Mouse (Mus musculus): ENCODE results near the gene Cox15. TPM values are rescaled to one million over a fixed set of nuclear protein-coding genes. Genes with fewer than 3 reads are reported as not detected.
A peak's percentile ranks its signal among the peaks of the same experiment; 100 is the strongest.

Gene Cox15
- polyA plus RNA-seq (2015; fragmentation: Nextera tagmentation; extraction: Ambion mirVana) = 12.9 and 14.7 TPM in 2 replicates

GRCm38 (mm10) chr19:43752489-43753225 lies at the start of gene Cox15, which contains the start of gene Cutc:
Gene Cox15, minus strand, starts transcription at chr19:43753000.
Gene Cutc, plus strand, starts transcription at chr19:43752996.
- H3K4me3 ChIP-seq = peak within 1 kb of the TSS; percentile 69
- peak; percentile 94 for ATAC-seq (ENCODE audit: low read depth)
- H3K27me3 ChIP-seq = no peaks in the 10 kb centered on the region
- H3K4me2 ChIP-seq = peak within 1 kb of the TSS; percentile 65
- H3K36me3 ChIP-seq = peaks cover 29% of the 10 kb centered on the region
- 1% methylated on average over 61 of the region's 62 CpGs for WGBS
- H3K27ac ChIP-seq (replicated peaks) = peak within 1 kb of the TSS; percentile 97
- no peaks in the 10 kb centered on the region for H3K9me3 ChIP-seq
- peak within 1 kb of the TSS; percentile 82 for H3K9ac ChIP-seq
- H3K4me1 ChIP-seq (replicated peaks) = peaks cover 19% of the 10 kb centered on the region

- Histone ChIP-seq H3K27ac (replicated peaks) (no peak overlapping the region), H3K4me3 (no peak overlapping the region), H3K27me3 (no peaks in the 10 kb centered on the region), H3K36me3 (no peaks in the 10 kb centered on the region), H3K4me1 (replicated peaks) (no peaks in the 10 kb centered on the region), H3K4me2 (no peak overlapping the region), H3K9me3 (no peaks in the 10 kb centered on the region), H3K9ac (no peak overlapping the region)
- 78% methylated on average over 9 of the region's 9 CpGs for WGBS
- ATAC-seq (ENCODE audit: low read depth) = no peak
These were observed 48.7 kb upstream of the Cox15 start for GRCm38 (mm10) chr19:43801427-43802051.

- no peak overlapping the region for H3K27ac ChIP-seq (replicated peaks)
- no peak for ATAC-seq (ENCODE audit: low read depth)
- no peak overlapping the region for H3K4me2 ChIP-seq
- H3K36me3 ChIP-seq = no peaks in the 10 kb centered on the region
- no peak overlapping the region for H3K9ac ChIP-seq
- H3K9me3 ChIP-seq = no peaks in the 10 kb centered on the region
- no peaks in the 10 kb centered on the region for H3K4me1 ChIP-seq (replicated peaks)
- no peak overlapping the region for H3K4me3 ChIP-seq
- H3K27me3 ChIP-seq = no peaks in the 10 kb centered on the region
- WGBS = 84% methylated on average over 5 of the region's 5 CpGs
These were observed 44.4 kb upstream of the Cox15 start for GRCm38 (mm10) chr19:43797216-43797615.

- H3K9me3 ChIP-seq = no peaks in the 10 kb centered on the region
- H3K4me3 ChIP-seq = no peak overlapping the region
- H3K27ac ChIP-seq (replicated peaks) = no peak overlapping the region
- no peak for ATAC-seq (ENCODE audit: low read depth)
- H3K4me1 ChIP-seq (replicated peaks) = no peaks in the 10 kb centered on the region
- no peak overlapping the region for H3K9ac ChIP-seq
- WGBS = 87% methylated on average over 8 of the region's 8 CpGs
- no peak overlapping the region for H3K4me2 ChIP-seq
- no peaks in the 10 kb centered on the region for H3K36me3 ChIP-seq
- no peaks in the 10 kb centered on the region for H3K27me3 ChIP-seq
These were observed 42.7 kb upstream of the Cox15 start for GRCm38 (mm10) chr19:43795511-43795910.

GRCm38 (mm10) chr19:43793951-43794350 lies 41.2 kb upstream of the Cox15 start:
- Histone ChIP-seq H3K36me3 (no peaks in the 10 kb centered on the region), H3K27ac (replicated peaks) (no peak overlapping the region), H3K9ac (no peak overlapping the region), H3K4me1 (replicated peaks) (no peaks in the 10 kb centered on the region), H3K9me3 (no peaks in the 10 kb centered on the region), H3K4me2 (no peak overlapping the region), H3K4me3 (no peak overlapping the region), H3K27me3 (no peaks in the 10 kb centered on the region)
- 93% methylated on average over 1 of the region's 1 CpGs for WGBS
- no peak for ATAC-seq (ENCODE audit: low read depth)

- WGBS = 94% methylated on average over 4 of the region's 4 CpGs
- H3K9me3 ChIP-seq = no peaks in the 10 kb centered on the region
These were observed 39.7 kb upstream of the Cox15 start for GRCm38 (mm10) chr19:43792537-43792936.

GRCm38 (mm10) chr19:43789817-43790216 lies 37.0 kb upstream of the Cox15 start:
- Histone ChIP-seq H3K4me2 (no peak overlapping the region), H3K9me3 (no peaks in the 10 kb centered on the region), H3K4me3 (no peak overlapping the region), H3K27ac (replicated peaks) (no peak overlapping the region), H3K27me3 (no peaks in the 10 kb centered on the region), H3K9ac (no peak overlapping the region), H3K36me3 (no peaks in the 10 kb centered on the region), H3K4me1 (replicated peaks) (no peaks in the 10 kb centered on the region)
- 91% methylated on average over 7 of the region's 7 CpGs for WGBS
- no peak for ATAC-seq (ENCODE audit: low read depth)

More at GRCm38 (mm10) chr19:43792537-43792936, 39.7 kb upstream of the Cox15 start:
- no peaks in the 10 kb centered on the region for H3K27me3 ChIP-seq
- no peak overlapping the region for H3K4me2 ChIP-seq
- H3K9ac ChIP-seq = no peak overlapping the region
- no peaks in the 10 kb centered on the region for H3K36me3 ChIP-seq
- H3K4me3 ChIP-seq = no peak overlapping the region
- no peak for ATAC-seq (ENCODE audit: low read depth)
- H3K27ac ChIP-seq (replicated peaks) = no peak overlapping the region
- no peaks in the 10 kb centered on the region for H3K4me1 ChIP-seq (replicated peaks)

- no peaks in the 10 kb centered on the region for H3K4me1 ChIP-seq (replicated peaks)
- no peak overlapping the region for H3K4me2 ChIP-seq
- no peak overlapping the region for H3K4me3 ChIP-seq
- H3K27me3 ChIP-seq = no peaks in the 10 kb centered on the region
- ATAC-seq (ENCODE audit: low read depth) = no peak
- H3K36me3 ChIP-seq = no peaks in the 10 kb centered on the region
- no peak overlapping the region for H3K9ac ChIP-seq
- no peak overlapping the region for H3K27ac ChIP-seq (replicated peaks)
- no peaks in the 10 kb centered on the region for H3K9me3 ChIP-seq
- WGBS = 85% methylated on average over 13 of the region's 13 CpGs
These were observed 33.6 kb upstream of the Cox15 start for GRCm38 (mm10) chr19:43786249-43787026.

- Histone ChIP-seq H3K9ac (no peak overlapping the region), H3K27me3 (no peaks in the 10 kb centered on the region), H3K27ac (replicated peaks) (no peak overlapping the region), H3K4me2 (no peak overlapping the region), H3K36me3 (no peaks in the 10 kb centered on the region), H3K4me3 (no peak overlapping the region), H3K9me3 (no peaks in the 10 kb centered on the region), H3K4me1 (replicated peaks) (no peaks in the 10 kb centered on the region)
- ATAC-seq (ENCODE audit: low read depth) = no peak
- 78% methylated on average over 8 of the region's 8 CpGs for WGBS
These were observed 32.0 kb upstream of the Cox15 start for GRCm38 (mm10) chr19:43784761-43785160.

GRCm38 (mm10) chr19:43781980-43782379 lies 29.2 kb upstream of the Cox15 start, which contains the start of gene Abcc2:
Gene Abcc2, plus strand, starts transcription at chr19:43782192.
- WGBS = 78% methylated on average over 3 of the region's 3 CpGs
- no peak for ATAC-seq (ENCODE audit: low read depth)

GRCm38 (mm10) chr19:43780391-43780790 lies 27.6 kb upstream of the Cox15 start:
- Histone ChIP-seq H3K4me3 (no peak overlapping the region), H3K27ac (replicated peaks) (no peak overlapping the region)
- ATAC-seq (ENCODE audit: low read depth) = no peak

More at GRCm38 (mm10) chr19:43781980-43782379, 29.2 kb upstream of the Cox15 start, which contains the start of gene Abcc2:
- Histone ChIP-seq H3K9me3 (no peaks in the 10 kb centered on the region), H3K36me3 (no peaks in the 10 kb centered on the region), H3K27me3 (no peaks in the 10 kb centered on the region), H3K4me3 (no peak within 1 kb of the TSS), H3K4me1 (replicated peaks) (no peaks in the 10 kb centered on the region), H3K4me2 (no peak within 1 kb of the TSS), H3K27ac (replicated peaks) (no peak within 1 kb of the TSS), H3K9ac (no peak within 1 kb of the TSS)

GRCm38 (mm10) chr19:43777308-43777707 lies 24.5 kb upstream of the Cox15 start:
- Histone ChIP-seq H3K4me2 (no peak overlapping the region), H3K27ac (replicated peaks) (no peak overlapping the region), H3K4me1 (replicated peaks) (no peaks in the 10 kb centered on the region), H3K9me3 (no peaks in the 10 kb centered on the region), H3K9ac (no peak overlapping the region), H3K27me3 (no peaks in the 10 kb centered on the region), H3K4me3 (no peak overlapping the region), H3K36me3 (no peaks in the 10 kb centered on the region)
- WGBS = 78% methylated on average over 2 of the region's 2 CpGs
- no peak for ATAC-seq (ENCODE audit: low read depth)

More at GRCm38 (mm10) chr19:43780391-43780790, 27.6 kb upstream of the Cox15 start:
- no peak overlapping the region for H3K9ac ChIP-seq
- WGBS = 93% methylated on average over 5 of the region's 5 CpGs
- H3K4me1 ChIP-seq (replicated peaks) = no peaks in the 10 kb centered on the region
- no peaks in the 10 kb centered on the region for H3K9me3 ChIP-seq
- H3K27me3 ChIP-seq = no peaks in the 10 kb centered on the region
- H3K36me3 ChIP-seq = no peaks in the 10 kb centered on the region
- H3K4me2 ChIP-seq = no peak overlapping the region
